ENCODE assay signal across 8 mouse cellular contexts in the genomic region with DNA sequence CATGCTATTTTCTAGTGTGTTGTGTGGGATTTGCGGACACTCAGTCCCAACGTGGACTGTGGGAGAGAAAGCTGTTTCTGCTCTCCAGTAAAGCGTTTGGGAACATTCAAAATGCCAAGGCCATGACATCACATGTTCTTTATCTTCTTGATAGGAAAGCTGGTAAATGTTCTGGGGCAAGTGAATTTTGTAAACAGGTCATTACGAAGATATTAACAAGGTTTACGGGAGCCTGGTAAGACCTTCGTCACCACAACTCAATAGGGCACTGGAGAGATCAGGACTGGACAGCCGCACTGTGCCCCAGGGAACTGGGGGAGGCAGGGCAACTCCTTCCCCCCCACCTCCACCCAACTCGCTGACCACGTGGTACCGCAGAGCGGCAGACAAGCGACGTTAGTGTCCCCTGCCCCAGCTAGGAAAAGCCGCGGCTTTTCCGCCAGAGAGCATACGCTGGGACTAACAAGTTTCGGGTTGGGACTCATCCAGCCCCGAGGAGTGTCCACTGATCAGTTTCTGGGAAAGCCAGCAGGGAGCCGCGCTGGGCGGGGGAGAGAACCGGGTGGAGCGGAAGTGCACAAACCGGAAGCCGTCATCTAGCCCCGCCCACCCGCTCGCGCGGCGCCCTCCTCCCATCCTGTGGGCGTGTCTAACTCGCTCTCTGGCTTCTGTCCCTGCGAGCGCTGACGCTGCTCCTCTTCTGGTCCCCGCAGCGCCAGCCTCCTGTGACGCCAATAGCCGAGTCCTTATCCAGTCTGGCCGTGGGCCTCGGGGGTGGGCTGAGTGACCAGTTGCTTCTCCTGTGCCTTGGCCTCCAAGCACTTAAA. TPM values are rescaled to one million over a fixed set of nuclear protein-coding genes. Genes with fewer than 3 reads are reported as not detected.
A peak's percentile ranks its signal among the peaks of the same experiment; 100 is the strongest.
DNase-seq lines count a peak whose midpoint lies in the region; ATAC-seq lines count a peak whose summit lies in the region.

No protein-coding gene starts in this region.

- H3K4me3 ChIP-seq in hindbrain, embryonic 12.5 days, result peak overlapping the region; percentile 63

- peak overlapping the region; percentile 72 for H3K9ac ChIP-seq in hindbrain, embryonic 12.5 days

- WGBS in hindbrain, embryonic 12.5 days, result under 1% methylated on average over 43 of the region's 43 CpGs

- H3K27me3 ChIP-seq in hindbrain, embryonic 12.5 days, result no peaks in the 10 kb centered on the region

- H3K4me2 ChIP-seq in hindbrain, embryonic 12.5 days (replicated peaks), result peak overlapping the region; percentile 65

- no peaks in the 10 kb centered on the region for H3K36me3 ChIP-seq in hindbrain, embryonic 12.5 days

- H3K9me3 ChIP-seq in hindbrain, embryonic 12.5 days (replicated peaks), result no peaks in the 10 kb centered on the region

- ATAC-seq in hindbrain, embryonic 12.5 days (ENCODE audit: low FRiP score), result peak; percentile 97

- DNase-seq in MN1 (ENCODE audit: low spot score), result peak; percentile 99
- DNase-seq in cerebellum, adult 9-10 months, result peak; percentile 99
- DNase-seq in frontal cortex, adult 2 months (ENCODE audit: extremely low spot score in 1 of 2, low spot score in 1 of 2), result peak; percentile 97 to 99
- peak; percentile 98 to 99 for DNase-seq in layer of hippocampus, postnatal 14 days (ENCODE audit: low spot score in 2 of 2)
- DNase-seq in lung, postnatal 14 days, result peak; percentile 99
- DNase-seq in retina, adult 2 months (ENCODE audit: low read depth, low spot score), result peak; percentile 95
- peak; percentile 97 to 99 for DNase-seq in thymus, postnatal 36 days

- peak overlapping the region; percentile 98 for H3K27ac ChIP-seq in hindbrain, embryonic 12.5 days

- H3K4me1 ChIP-seq in hindbrain, embryonic 12.5 days, result peaks cover 11% of the 10 kb centered on the region

RNA-seq across cellular contexts. Expression of gene Ccnl1, which starts 16.4 kb away (rescaled TPM):
- 75.7 and 79.8 TPM in 2 replicates for polyA plus RNA-seq in frontal cortex, adult 2 months (2012; rRNA removed)
- polyA plus RNA-seq in hindbrain, embryonic 12.5 days (2016; fragmentation: Nextera tagmentation; extraction: Ambion mirVana), result 122 and 123 TPM in 2 replicates
- total RNA-seq in layer of hippocampus, postnatal 14 days (2021), result 10 to 100 TPM; 52.3 to 59.4 TPM

Comparison
In these comparisons a context has a peak if more than half of its experiments do, and no peak if none do; other contexts are left out.
1. Peak in every context shown above with its lines: DNase-seq, ATAC-seq, H3K4me3 ChIP-seq and H3K27ac ChIP-seq.